Mouse (Mus musculus): ENCODE data around the gene Efcab14.

DNA sequence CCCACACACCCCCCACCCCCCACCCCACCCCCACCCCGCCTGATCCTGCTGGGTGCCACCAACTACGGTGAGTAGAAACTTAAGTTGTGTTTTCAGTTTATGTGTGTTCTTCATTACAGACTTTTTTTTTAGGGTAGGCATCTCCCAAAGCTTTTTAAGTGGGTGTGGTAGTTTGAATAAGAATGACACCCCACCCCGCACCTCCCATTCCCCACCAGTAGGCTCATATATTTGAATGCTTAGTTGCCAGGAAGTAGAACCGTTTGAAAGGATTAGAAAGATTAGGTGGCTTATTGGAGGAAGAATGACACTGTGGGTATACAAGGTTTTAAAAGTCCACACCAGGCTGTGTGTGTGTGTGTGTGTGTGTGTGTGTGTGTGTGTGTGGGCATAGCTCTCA lies 74.8 kb downstream of the Efcab14 start:
- no peak for TF ChIP-seq EP300 (optimal IDR thresholded peaks at IDR 0.05)
- TF ChIP-seq CTCF (IDR thresholded peaks at IDR 0.05; ENCODE audit: low read depth): no peak

Data from stomach, postnatal 0 days (tissue).